Mouse (Mus musculus) liver, adult 2 months (tissue): Measurements from ENCODE around the gene Ube2g2. TPM values are rescaled to one million over a fixed set of nuclear protein-coding genes. Genes with fewer than 3 reads are reported as not detected.

Experiments
- DNase-seq: peaks from one replicate; pipeline ENCODE4 v3.0.0-alpha.2; 2011; ENCODE audit warnings: low read depth, low spot score; ENCODE audit errors: extremely low read depth
- H3K27ac ChIP-seq: fragments of 200-500 bp; replicated peaks from 2 replicates; pipeline ENCODE4 v1.5.1; 2012; ENCODE audit warnings: low read depth, mild to moderate bottlenecking, control low read depth, inconsistent platforms, low read length; ENCODE audit not compliant: insufficient read depth
- H3K27me3 ChIP-seq: fragments of 200-500 bp; 2 replicates; pipeline ENCODE4 v1.6.1; 2012; ENCODE audit warnings: mild to moderate bottlenecking, moderate library complexity, low read length, inconsistent platforms; ENCODE audit not compliant: control insufficient read depth, insufficient read depth
- H3K36me3 ChIP-seq: fragments of 200-500 bp; 2 replicates; pipeline ENCODE4 v1.6.1; 2012; ENCODE audit warnings: low read length, inconsistent platforms; ENCODE audit not compliant: control insufficient read depth, insufficient read depth
- H3K4me1 ChIP-seq: fragments of 200-500 bp; 2 replicates; pipeline ENCODE4 v1.6.1; 2011; ENCODE audit warnings: low read length; ENCODE audit not compliant: control insufficient read depth, insufficient read depth
- H3K4me3 ChIP-seq: fragments of 200-500 bp; 2 replicates; pipeline ENCODE4 v1.5.1; 2011; ENCODE audit warnings: low read depth, mild to moderate bottlenecking, control low read depth, low read length, moderate library complexity; ENCODE audit not compliant: insufficient read depth
- H3K79me2 ChIP-seq: fragments of 200-500 bp; 2 replicates; pipeline ENCODE4 v1.6.1; 2012; ENCODE audit warnings: inconsistent platforms, mild to moderate bottlenecking, low read length, moderate library complexity; ENCODE audit not compliant: control insufficient read depth, insufficient read depth
- H3K9ac ChIP-seq: fragments of 200-500 bp; 2 replicates; pipeline ENCODE4 v1.6.1; 2012; ENCODE audit warnings: low read depth, mild to moderate bottlenecking, control low read depth, inconsistent platforms, low read length
- CTCF ChIP-seq: fragments of 200-500 bp; IDR thresholded peaks from 2 replicates; pipeline ENCODE4 v1.5.1; 2011; ENCODE audit warnings: low read depth, low read length, control low read depth
- POLR2A ChIP-seq: fragments of 200-500 bp; IDR thresholded peaks from 2 replicates; pipeline ENCODE4 v1.6.1; 2011; ENCODE audit warnings: low read length, control low read depth; ENCODE audit not compliant: insufficient read depth; ENCODE audit errors: extremely low read depth
- WGBS: fragments of 180-500 bp; shearing (Covaris S2); methylation state at CpG from one replicate; pipeline ENCODE4 v1.1.7; 2018; 5-methylcytosine and 5-hydroxymethylcytosine counted together
- polyA plus RNA-seq: library from polyadenylated mRNA; depleted of rRNA; stranded (reverse); fragments of >200 nt; gene quantifications from 2 replicates; pipeline ENCODE4 v1.2.3, GENCODE M21; 2012
- total RNA-seq: library from RNA; depleted of rRNA; stranded (reverse); fragments of >200 nt; gene quantifications from 2 replicates; pipeline ENCODE4 v1.2.3, GENCODE M21; 2014

The Ube2g2 gene
- total and polyA plus RNA-seq, 2 experiments, result 21.6 to 30.4 TPM

GRCm38 (mm10) chr10:77658286-77658994 is 36.4 kb downstream of the Ube2g2 start:
- no peak for TF ChIP-seq CTCF
- no peak for TF ChIP-seq POLR2A
- DNase-seq, result no peak
- Histone ChIP-seq H3K79me2 (no peaks in the 10 kb centered on the region), H3K27me3 (no peaks in the 10 kb centered on the region), H3K4me3 (no peak overlapping the region), H3K9ac (no peak overlapping the region), H3K4me1 (no peaks in the 10 kb centered on the region), H3K36me3 (no peaks in the 10 kb centered on the region), H3K27ac (no peak overlapping the region)
- WGBS, result 66% methylated on average over 15 of the region's 15 CpGs

GRCm38 (mm10) chr10:77663949-77664665 is 42.0 kb downstream of the Ube2g2 start:
- Histone ChIP-seq H3K79me2 (no peaks in the 10 kb centered on the region), H3K4me3 (no peak overlapping the region), H3K9ac (no peak overlapping the region), H3K4me1 (no peaks in the 10 kb centered on the region), H3K27me3 (no peaks in the 10 kb centered on the region), H3K27ac (no peak overlapping the region), H3K36me3 (no peaks in the 10 kb centered on the region)
- TF ChIP-seq CTCF, result no peak
- no peak for TF ChIP-seq POLR2A
- DNase-seq, result no peak
- 53% methylated on average over 43 of the region's 43 CpGs for WGBS

GRCm38 (mm10) chr10:77666342-77666741 is 44.3 kb downstream of the Ube2g2 start:
- no peak overlapping the region for H3K27ac ChIP-seq
- no peak for DNase-seq
- no peak overlapping the region for H3K4me3 ChIP-seq
- no peak for TF ChIP-seq POLR2A
- TF ChIP-seq CTCF, result no peak
- H3K4me1 ChIP-seq, result no peaks in the 10 kb centered on the region
- H3K9ac ChIP-seq, result no peak overlapping the region
- H3K36me3 ChIP-seq, result no peaks in the 10 kb centered on the region
- 63% methylated on average over 8 of the region's 8 CpGs for WGBS
- no peaks in the 10 kb centered on the region for H3K79me2 ChIP-seq
- H3K27me3 ChIP-seq, result no peaks in the 10 kb centered on the region

DNA sequence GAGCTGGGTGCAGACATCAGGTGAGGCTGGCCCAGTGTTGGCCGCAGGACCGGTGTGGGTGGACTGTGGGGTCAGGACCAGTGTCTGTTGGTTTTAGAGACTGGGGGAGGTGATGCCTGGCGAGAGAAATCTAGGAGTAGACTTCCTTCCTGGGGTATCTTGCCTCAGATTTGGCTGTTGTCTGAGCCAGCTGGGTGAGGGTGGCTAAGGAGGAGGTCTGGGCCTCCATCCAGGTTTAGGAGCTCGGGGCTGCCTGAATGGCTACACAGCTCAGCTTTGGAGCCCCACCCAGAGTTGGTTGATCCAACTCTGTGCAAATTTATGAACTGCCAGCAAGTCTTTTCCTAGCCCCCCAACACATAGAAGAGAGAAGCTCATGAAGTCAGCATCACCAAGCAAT is 45.3 kb downstream of the Ube2g2 start:
- Histone ChIP-seq H3K9ac (no peak overlapping the region), H3K27ac (no peak overlapping the region), H3K4me1 (no peaks in the 10 kb centered on the region), H3K4me3 (no peak overlapping the region), H3K27me3 (no peaks in the 10 kb centered on the region), H3K36me3 (no peaks in the 10 kb centered on the region), H3K79me2 (no peaks in the 10 kb centered on the region)
- 69% methylated on average over 4 of the region's 4 CpGs for WGBS
- TF ChIP-seq CTCF, result no peak
- TF ChIP-seq POLR2A, result no peak
- DNase-seq, result no peak

DNA sequence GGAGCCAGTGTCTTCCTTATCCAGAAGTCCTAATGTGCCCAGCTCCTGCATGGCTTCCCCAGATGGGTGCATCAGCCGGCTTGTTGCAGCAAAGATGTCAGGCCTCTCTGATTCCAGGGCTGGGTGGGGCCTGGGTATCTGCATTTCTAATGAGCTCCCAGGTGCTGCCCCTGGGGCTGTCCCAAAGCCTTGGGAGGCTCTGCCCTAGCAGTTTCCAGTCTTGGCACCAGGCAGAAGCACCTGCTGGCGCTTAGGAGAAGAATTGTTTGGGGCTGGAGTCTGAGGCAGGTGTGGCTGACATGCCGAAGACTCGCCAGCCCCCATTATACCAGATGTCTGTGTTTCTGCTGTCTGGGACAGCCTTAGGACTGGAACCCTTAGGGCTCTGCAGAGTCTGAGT is 48.6 kb downstream of the Ube2g2 start:
- Histone ChIP-seq H3K36me3 (no peaks in the 10 kb centered on the region), H3K79me2 (no peaks in the 10 kb centered on the region), H3K4me3 (no peak overlapping the region), H3K4me1 (no peaks in the 10 kb centered on the region), H3K9ac (no peak overlapping the region), H3K27ac (no peak overlapping the region), H3K27me3 (no peaks in the 10 kb centered on the region)
- 83% methylated on average over 4 of the region's 4 CpGs for WGBS
- no peak for TF ChIP-seq POLR2A
- no peak for TF ChIP-seq CTCF
- DNase-seq, result no peak

GRCm38 (mm10) chr10:77671519-77671918 is 49.4 kb downstream of the Ube2g2 start:
- no peaks in the 10 kb centered on the region for H3K79me2 ChIP-seq
- H3K27ac ChIP-seq, result no peak overlapping the region
- no peak for DNase-seq
- no peaks in the 10 kb centered on the region for H3K4me1 ChIP-seq
- no peak overlapping the region for H3K9ac ChIP-seq
- TF ChIP-seq POLR2A, result no peak
- no peak for TF ChIP-seq CTCF
- WGBS, result 30% methylated on average over 4 of the region's 4 CpGs
- no peak overlapping the region for H3K4me3 ChIP-seq
- no peaks in the 10 kb centered on the region for H3K36me3 ChIP-seq
- H3K27me3 ChIP-seq, result no peaks in the 10 kb centered on the region
